Mouse (Mus musculus) hindlimb bud, embryonic 11.5 days (tissue): Measurements from ENCODE around the gene Dnajc22.

Source experiments
- DNase-seq: peaks from one replicate; pipeline ENCODE4 v3.0.0-alpha.2; 2012; ENCODE audit warnings: low read depth, low spot score; ENCODE audit errors: extremely low spot score

Dnajc22 gene

GRCm38 (mm10) chr15:99085997-99086396 lies 7.0 kb upstream of the Dnajc22 start:
- no peak for DNase-seq

GRCm38 (mm10) chr15:99087253-99088075 lies 5.5 kb upstream of the Dnajc22 start, which contains the start of gene C1ql4:
Gene C1ql4, minus strand, starts transcription at chr15:99087817.
- no peak for DNase-seq

GRCm38 (mm10) chr15:99088292-99088691 lies 4.7 kb upstream of the Dnajc22 start:
- no peak for DNase-seq

- DNase-seq = no peak
These were observed 3.9 kb upstream of the Dnajc22 start for GRCm38 (mm10) chr15:99089069-99089468.

- DNase-seq = no peak
These were observed 605 bp downstream of the Dnajc22 start for GRCm38 (mm10) chr15:99093291-99094258.

GRCm38 (mm10) chr15:99094631-99095270 lies 1.8 kb downstream of the Dnajc22 start:
- DNase-seq = no peak

- no peak for DNase-seq
These were observed 2.4 kb downstream of the Dnajc22 start for GRCm38 (mm10) chr15:99095356-99095755.

GRCm38 (mm10) chr15:99096061-99096793 lies 3.3 kb downstream of the Dnajc22 start:
- no peak for DNase-seq

- DNase-seq = no peak
These were observed 4.0 kb downstream of the Dnajc22 start for GRCm38 (mm10) chr15:99096831-99097500.

GRCm38 (mm10) chr15:99097840-99098492 lies 5.0 kb downstream of the Dnajc22 start:
- no peak for DNase-seq

- no peak for DNase-seq
These were observed 5.5 kb downstream of the Dnajc22 start for GRCm38 (mm10) chr15:99098493-99098861.

GRCm38 (mm10) chr15:99099139-99099556 lies 6.2 kb downstream of the Dnajc22 start:
- no peak for DNase-seq

- DNase-seq = no peak
These were observed 7.0 kb downstream of the Dnajc22 start for GRCm38 (mm10) chr15:99099984-99100383.

GRCm38 (mm10) chr15:99105238-99105637 lies 12.3 kb downstream of the Dnajc22 start:
- DNase-seq = no peak

- no peak for DNase-seq
These were observed 14.9 kb downstream of the Dnajc22 start for GRCm38 (mm10) chr15:99107866-99108265.

- DNase-seq = no peak
These were observed 18.2 kb downstream of the Dnajc22 start for GRCm38 (mm10) chr15:99111139-99111538.

- no peak for DNase-seq
These were observed 18.8 kb downstream of the Dnajc22 start for GRCm38 (mm10) chr15:99111809-99112208.

GRCm38 (mm10) chr15:99112843-99113395 lies 19.9 kb downstream of the Dnajc22 start:
- DNase-seq = no peak

GRCm38 (mm10) chr15:99113396-99113975 lies 20.5 kb downstream of the Dnajc22 start:
- no peak for DNase-seq
